Mouse (Mus musculus) C2C12 (cell line): ENCODE measurements at regions not wholly inside any gene's neighbourhood (a gene's known extent, or its start where the extent isn't known, plus 50 kb on each side); places are given as distances from the start of the nearest gene placed in this dataset.

ENCODE experiments used
- CEBPB ChIP-seq: IDR thresholded peaks from one replicate; pipeline ENCODE4 v1.6.1; 2011; ENCODE audit warnings: low read depth, mild to moderate bottlenecking, control low read depth, moderate library complexity
- CTCF ChIP-seq: IDR thresholded peaks from one replicate; pipeline ENCODE4 v1.5.1; 2011; ENCODE audit not compliant: control insufficient read depth, insufficient read depth, insufficient read length
- MAX ChIP-seq: IDR thresholded peaks from one replicate; pipeline ENCODE4 v1.6.1; 2011; ENCODE audit warnings: mild to moderate bottlenecking, control low read depth
- MYOD1 ChIP-seq: IDR thresholded peaks from one replicate; pipeline ENCODE4 v1.6.1; 2011; ENCODE audit warnings: low read depth; ENCODE audit not compliant: control insufficient read depth, insufficient read length
- MYOG ChIP-seq: IDR thresholded peaks from one replicate; pipeline ENCODE4 v1.6.1; 2011; ENCODE audit not compliant: control insufficient read depth, insufficient read length; ENCODE audit errors: extremely low read depth
- USF1 ChIP-seq: IDR thresholded peaks from one replicate; pipeline ENCODE4 v1.6.1; 2011; ENCODE audit warnings: low read depth, mild to moderate bottlenecking, control low read depth, moderate library complexity

DNA sequence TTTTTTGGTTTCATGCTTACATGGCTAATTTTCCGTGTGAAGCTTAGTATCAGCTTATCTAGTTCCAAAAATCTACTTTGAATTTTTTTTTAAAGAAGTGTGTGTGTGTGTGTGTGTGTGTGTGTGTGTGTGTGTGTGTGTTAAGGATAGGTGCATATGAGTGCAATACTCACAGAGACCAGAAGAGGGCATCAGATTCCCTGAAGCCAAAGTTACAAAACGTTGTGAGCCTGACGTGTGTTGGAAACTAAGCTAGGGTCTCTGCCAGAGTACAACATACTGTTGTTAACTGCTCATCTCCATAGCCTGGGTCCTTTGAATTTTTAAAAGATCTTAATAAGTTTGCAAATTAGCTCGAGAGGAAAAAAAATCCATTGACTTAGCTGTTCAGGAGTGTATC lies 133.5 kb upstream of the Pitx1 start:
- no peak for TF ChIP-seq MYOG
- TF ChIP-seq CTCF = no peak
- TF ChIP-seq CEBPB = no peak
- no peak for TF ChIP-seq USF1
- TF ChIP-seq MAX = no peak
- no peak for TF ChIP-seq MYOD1
